Mouse (Mus musculus) stomach, postnatal 0 days (tissue): ENCODE data around the gene Slc6a19.

ENCODE experiments used
- CTCF ChIP-seq: IDR thresholded peaks from 2 replicates; pipeline ENCODE4 v1.5.1; 2016; ENCODE audit warnings: antibody characterized with exemption, low read depth, mild to moderate bottlenecking, moderate library complexity
- EP300 ChIP-seq: optimal IDR thresholded peaks from 2 replicates; pipeline ENCODE3; 2016; ENCODE audit warnings: antibody characterized with exemption

- TF ChIP-seq CTCF (no peak), EP300 (no peak)
These were observed 15.7 kb downstream of the Slc6a19 start for GRCm38 (mm10) chr13:73688934-73689333.
